Mouse (Mus musculus): ENCODE measurements around the gene C1qtnf5.

DNA sequence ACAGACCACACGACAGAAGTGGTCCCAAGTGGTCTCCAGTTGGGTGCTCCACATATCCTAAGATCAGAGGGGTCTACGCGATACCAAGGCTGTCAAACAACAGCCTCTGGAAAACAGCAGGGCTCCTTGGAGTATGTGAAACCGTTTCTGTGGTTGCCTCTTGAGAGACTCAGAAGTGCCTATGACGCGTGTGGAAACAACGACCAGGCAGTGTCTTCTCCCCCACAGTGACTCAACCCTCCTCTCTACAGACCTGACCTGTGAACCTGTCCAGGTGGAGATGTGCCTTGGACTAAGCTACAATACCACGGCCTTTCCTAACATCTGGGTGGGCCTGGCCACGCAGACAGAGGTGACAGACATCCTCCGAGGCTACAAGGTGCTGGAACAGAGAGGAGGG, 1.3 kb upstream of the C1qtnf5 start:
- TF ChIP-seq CTCF (IDR thresholded peaks at IDR 0.05), result no peak
- no peak; the same call in 1 of the 2 replicates for TF ChIP-seq EP300 (IDR thresholded peaks at IDR 0.05)

Data from lung, postnatal 0 days (tissue).